Mouse (Mus musculus) liver, embryonic 12.5 days (tissue): ENCODE measurements around the gene Dock9. TPM values are rescaled to one million over a fixed set of nuclear protein-coding genes. Genes with fewer than 3 reads are reported as not detected.

Source experiments
- polyA plus RNA-seq: library from polyadenylated mRNA; unstranded; fragments of >200 nt; fragmentation: Nextera tagmentation; extraction: Ambion mirVana; gene quantifications from 2 replicates; pipeline ENCODE4 v1.2.1, GENCODE M21; 2016

The Dock9 gene
- polyA plus RNA-seq, 1 experiment from 2014 or later, result 2.0 TPM

Other genes with a start within 250 kb of the Dock9 start
- gene Ubac2, start 80.8 kb upstream of the Dock9 start, polyA plus RNA-seq, result 25.5 and 29.2 TPM in 2 replicates
- gene Gpr18, start 117.9 kb upstream of the Dock9 start, polyA plus RNA-seq, result 0.08 TPM in 1 of 2 replicates, not detected in the other
- 1.8 and 2.1 TPM in 2 replicates for gene Gpr183, start 167.4 kb upstream of the Dock9 start, polyA plus RNA-seq
- not detected in 2 replicates for gene Timm8a2, start 236.8 kb upstream of the Dock9 start, polyA plus RNA-seq